Mouse (Mus musculus): Measurements from ENCODE around the gene Dbr1. TPM values are rescaled to one million over a fixed set of nuclear protein-coding genes. Genes with fewer than 3 reads are reported as not detected.

Dbr1 gene
- polyA plus RNA-seq (2015; fragmentation: Illumina TruSeq; extraction: RNeasy Lipid Tissue Mini Kit (QIAGEN cat#74804); ENCODE audit: low read depth, low replicate concordance): 14.2 TPM

DNA sequence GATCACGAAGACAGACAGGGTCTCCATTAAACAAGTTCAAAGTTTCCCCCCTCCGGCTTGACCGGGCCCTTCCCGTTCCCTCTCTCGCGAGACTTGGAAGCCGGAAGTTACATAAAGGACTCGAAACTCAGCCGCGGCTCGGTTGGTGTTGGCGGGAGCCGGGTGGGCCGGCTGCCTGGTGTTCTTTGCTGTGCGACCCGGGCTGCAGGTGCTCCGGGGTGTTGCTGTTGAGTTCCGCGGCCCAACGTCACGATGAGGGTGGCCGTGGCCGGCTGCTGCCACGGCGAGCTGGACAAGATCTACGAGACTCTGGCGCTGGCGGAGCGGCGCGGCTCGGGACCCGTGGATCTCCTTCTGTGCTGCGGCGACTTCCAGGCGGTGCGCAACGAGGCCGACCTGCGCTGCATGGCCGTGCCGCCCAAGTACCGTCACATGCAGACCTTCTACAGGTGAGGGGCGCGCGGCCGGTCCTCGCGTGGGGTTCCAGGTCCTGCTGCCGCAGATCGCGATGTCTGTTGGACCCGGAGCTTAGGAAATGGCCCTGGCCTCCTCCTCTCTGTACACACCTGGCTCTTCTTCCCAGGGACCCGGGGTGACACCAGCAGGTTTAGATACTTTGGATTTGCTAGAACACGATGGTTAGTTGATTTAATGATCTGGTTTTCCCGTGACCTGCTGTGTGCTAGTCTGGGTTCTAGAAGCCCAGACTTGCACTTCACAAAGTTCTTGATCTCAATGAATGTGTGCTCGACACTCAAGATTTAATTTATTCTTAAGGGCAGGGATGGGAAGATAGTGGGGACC is at the start of gene Dbr1:
Gene Dbr1, plus strand, starts transcription at position 123 of the 804 bp plus-strand sequence.

DNA sequence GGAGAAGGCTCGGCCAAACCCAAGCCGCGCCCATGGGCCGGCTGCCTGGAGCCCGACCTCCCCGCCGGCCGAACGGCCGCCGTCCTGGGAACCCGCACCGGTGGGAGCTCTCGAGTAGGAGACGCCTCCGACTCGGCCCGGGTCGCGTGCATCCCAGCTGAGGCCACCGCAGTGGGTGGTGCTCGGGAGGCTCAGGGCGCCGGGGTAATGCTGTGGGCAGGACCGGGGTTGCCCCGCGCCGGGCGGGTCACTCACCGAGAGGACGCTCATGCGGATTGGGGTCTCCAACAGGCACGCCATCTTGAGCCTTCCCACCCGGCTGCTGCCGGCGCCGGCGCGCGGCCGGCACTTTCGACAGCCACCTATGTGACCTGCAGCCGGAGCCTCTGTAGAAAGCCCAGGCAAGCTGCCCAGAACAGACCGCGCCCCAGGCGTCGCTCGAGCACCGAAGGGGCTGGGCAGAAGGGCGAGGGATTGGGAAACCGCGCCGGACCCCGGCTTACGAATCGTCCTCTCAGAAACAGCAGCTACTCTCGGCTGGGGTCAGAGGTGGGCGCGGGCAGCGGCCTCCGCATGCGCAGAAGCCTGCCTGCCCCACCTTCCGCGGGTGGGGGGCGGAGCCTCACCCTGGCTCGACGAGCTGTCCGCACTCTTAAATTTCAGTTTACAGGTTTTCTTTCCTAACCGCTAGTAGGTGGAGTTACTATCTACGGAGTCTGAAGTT is 7.1 kb upstream of the Dbr1 start, which contains the start of gene Armc8:
Gene Armc8, minus strand, starts transcription at position 553 of the 724 bp plus-strand sequence.

DNA sequence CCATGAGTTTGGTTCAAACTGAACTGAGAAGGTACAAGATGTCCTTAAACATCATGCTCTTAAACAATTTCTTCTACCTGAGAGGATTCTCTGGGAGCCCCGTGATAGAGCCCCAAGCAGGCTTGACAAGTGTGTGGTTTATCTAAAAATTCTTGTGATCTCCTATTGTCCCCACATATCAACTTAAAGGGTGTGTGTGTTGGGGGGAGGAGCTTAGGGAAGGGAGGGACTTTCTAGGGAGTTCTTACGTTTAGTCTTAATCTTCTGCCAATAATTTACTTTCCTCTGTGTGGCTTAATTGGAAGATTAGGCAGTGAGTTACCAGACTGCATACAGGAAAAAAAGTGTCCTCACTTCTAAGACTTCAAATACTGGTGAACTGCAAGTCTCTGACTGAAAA is 36.6 kb downstream of the Dbr1 start, which contains the start of gene A4gnt:
Gene A4gnt, plus strand, starts transcription at position 301 of the 400 bp plus-strand sequence.

DNA sequence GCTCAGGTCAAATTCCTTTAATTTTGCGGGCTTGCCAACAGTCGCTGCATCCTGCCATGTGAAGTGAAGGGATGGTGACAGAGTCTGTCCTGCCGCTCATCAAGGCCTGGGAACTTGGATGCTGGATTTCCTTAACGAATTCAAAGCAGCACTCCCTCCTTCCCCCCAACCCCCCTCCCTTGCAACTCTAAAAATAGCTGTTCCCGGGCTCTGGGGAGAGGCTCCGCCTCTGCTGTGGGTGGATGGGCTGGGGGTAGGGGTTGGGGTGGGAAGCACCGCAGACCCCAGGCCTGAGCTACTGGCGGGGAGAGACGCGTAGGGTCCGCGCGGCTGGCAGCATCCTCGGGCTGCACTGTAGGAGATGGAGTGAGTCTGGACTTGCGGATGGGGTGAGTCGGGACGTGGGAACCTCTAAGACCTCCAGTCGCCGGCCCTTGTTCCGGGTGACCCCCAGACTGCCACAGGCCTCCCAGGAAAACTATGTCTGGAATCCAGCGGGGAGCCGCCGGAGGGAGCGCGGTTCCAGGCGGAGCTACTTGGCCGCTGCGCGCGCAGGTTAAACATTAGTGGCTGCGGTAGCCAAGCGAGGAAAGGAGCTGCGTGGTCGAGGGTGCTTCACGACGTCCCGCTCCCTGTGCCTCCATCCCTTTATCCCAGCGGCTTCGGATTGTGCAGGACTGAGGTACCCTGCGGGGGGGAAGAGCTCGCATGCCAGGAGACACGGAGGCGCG is 53.8 kb downstream of the Dbr1 start, which contains the start of gene Dzip1l:
Gene Dzip1l, plus strand, starts transcription at position 216 of the 731 bp plus-strand sequence.

Other genes with a start within 250 kb of the Dbr1 start
- gene Esyt3, start 217.2 kb upstream of the Dbr1 start, polyA plus RNA-seq (2015; fragmentation: Illumina TruSeq; extraction: RNeasy Lipid Tissue Mini Kit (QIAGEN cat#74804); ENCODE audit: low read depth, low replicate concordance): 0.61 TPM
- 125 TPM for gene Mras, start 138.4 kb upstream of the Dbr1 start, polyA plus RNA-seq (2015; fragmentation: Illumina TruSeq; extraction: RNeasy Lipid Tissue Mini Kit (QIAGEN cat#74804); ENCODE audit: low read depth, low replicate concordance)
- 1.4 TPM for gene Nme9, start 124.3 kb upstream of the Dbr1 start, polyA plus RNA-seq (2015; fragmentation: Illumina TruSeq; extraction: RNeasy Lipid Tissue Mini Kit (QIAGEN cat#74804); ENCODE audit: low read depth, low replicate concordance)
- 63.4 TPM for gene Armc8, start 6.9 kb upstream of the Dbr1 start, polyA plus RNA-seq (2015; fragmentation: Illumina TruSeq; extraction: RNeasy Lipid Tissue Mini Kit (QIAGEN cat#74804); ENCODE audit: low read depth, low replicate concordance)
- 0.36 TPM for gene A4gnt, start 36.7 kb downstream of the Dbr1 start, polyA plus RNA-seq (2015; fragmentation: Illumina TruSeq; extraction: RNeasy Lipid Tissue Mini Kit (QIAGEN cat#74804); ENCODE audit: low read depth, low replicate concordance)
- 12.3 TPM for gene Dzip1l, start 53.7 kb downstream of the Dbr1 start, polyA plus RNA-seq (2015; fragmentation: Illumina TruSeq; extraction: RNeasy Lipid Tissue Mini Kit (QIAGEN cat#74804); ENCODE audit: low read depth, low replicate concordance)
- not detected for gene Cldn18, start 141.5 kb downstream of the Dbr1 start, polyA plus RNA-seq (2015; fragmentation: Illumina TruSeq; extraction: RNeasy Lipid Tissue Mini Kit (QIAGEN cat#74804); ENCODE audit: low read depth, low replicate concordance)

Measured in brain, adult 10 weeks (tissue).